Mouse (Mus musculus) kidney, postnatal 10 days (tissue): ENCODE measurements around the gene Prkar1b.

Source experiments
- DNase-seq: peaks from one replicate; pipeline ENCODE4 v3.0.0; 2021; ENCODE audit warnings: mixed read lengths

Prkar1b gene

DNA sequence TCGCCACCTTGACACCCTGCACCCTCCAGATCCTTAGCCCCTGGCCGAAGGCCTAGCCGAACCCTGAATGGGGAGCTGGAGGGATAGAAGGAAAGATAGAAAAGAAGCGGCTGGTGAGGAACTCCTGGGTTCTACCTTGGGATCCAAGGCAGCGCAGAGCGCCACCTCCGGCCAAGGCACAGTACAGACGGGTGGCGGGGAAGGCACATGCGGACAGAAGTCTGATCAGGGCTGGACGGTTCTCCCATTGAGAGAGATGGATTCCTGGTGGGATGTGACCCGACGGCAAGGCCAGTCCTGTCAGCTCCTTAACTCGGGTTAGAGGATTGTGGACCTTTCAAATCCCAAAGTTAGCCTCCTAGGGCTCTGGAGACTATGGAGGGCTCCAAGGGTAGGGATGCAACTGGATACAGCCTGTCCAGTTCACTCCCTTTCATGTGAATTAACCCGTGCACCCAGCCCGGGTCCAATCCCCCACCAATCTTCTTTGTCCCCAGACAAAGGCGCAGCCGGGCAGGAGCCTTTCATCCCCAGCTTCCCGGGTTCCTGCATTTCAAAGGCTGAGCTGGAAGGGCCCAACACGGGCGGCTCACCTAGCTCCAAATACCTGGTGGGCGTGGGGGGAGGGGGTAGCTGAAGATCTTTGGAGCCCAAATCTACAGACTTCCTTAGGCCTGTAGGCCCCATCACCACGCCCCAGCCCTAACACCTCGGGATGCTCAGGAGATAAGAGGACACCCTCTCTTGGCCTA is 153.3 kb downstream of the Prkar1b start:
- peak; percentile 70 for DNase-seq

GRCm38 (mm10) chr5:138995721-138996311 is 154.0 kb downstream of the Prkar1b start:
- peak; percentile 86 for DNase-seq

- peak; percentile 91 for DNase-seq
Observed at GRCm38 (mm10) chr5:138994786-138995720, 154.7 kb downstream of the Prkar1b start.

DNA sequence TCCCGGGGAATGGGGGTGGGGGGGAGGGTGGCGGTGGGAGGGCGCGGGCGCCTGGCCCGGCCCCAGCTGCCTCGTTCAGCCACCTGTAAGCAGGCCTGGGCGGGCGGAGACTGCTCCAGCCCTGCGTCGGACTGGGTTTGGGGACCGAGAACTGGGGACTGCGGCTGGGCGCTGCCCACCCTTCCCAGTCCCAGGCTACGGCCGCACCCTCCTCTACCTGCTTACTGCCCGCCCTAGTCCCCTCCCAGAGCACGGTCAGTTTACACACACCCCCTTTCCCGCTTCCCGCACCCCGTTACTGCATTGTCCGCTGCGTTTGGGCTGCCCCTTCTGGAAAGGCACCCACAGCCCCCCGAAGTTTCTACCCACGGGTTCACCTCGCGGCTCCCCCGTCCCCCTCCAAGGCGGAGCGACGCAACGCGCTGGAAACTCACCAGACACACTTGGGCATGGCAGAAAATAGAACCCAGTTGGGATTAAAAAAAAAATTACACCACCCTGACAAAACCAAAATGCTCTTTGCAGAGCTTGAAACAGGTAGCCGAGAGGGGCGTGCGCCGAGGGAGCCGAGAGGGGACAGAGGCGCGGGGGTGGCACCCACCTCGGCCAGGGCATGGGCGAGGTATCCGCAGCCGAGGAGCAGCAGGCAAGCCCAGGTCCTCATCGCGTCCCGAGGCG is 155.6 kb downstream of the Prkar1b start:
- peak; percentile 68 for DNase-seq

- no peak for DNase-seq
Observed at GRCm38 (mm10) chr5:138993371-138994107, 156.3 kb downstream of the Prkar1b start.

DNA sequence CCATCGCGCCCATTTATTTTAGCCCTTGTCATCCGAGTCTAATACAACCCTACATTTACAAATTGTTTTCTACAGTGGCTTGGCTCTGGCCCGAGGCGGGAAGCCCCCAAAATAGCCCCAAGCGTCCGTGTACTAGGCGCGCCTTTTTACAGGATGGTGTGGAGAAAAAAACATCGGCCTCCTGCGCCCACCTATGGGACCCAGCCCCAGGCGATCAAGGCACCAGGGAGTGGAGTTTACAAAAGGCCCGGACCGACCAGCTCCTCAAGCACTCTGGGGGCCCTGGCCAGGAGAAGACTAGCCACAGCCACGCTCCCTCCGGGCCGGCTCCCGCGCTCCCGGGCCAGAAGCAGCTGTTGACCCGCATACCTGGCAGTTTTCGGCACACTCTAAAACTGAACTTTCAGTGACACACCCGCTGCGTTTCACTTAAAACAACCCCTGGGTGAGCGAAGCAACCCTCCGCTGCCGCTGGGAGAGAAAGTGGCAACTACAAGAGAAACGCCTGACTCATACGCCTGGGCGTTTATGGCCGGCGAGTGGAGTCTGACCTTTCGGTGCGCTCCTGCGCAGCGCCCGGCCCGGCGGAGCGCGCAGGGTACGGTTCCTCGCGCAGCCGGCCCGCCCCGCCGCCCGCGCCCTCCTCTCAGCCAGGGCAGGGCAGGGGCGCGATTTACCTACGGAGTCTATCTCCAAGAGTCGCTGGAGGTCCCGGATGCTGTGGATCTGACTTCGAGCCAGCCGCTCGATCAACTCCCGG is 157.0 kb downstream of the Prkar1b start:
- DNase-seq, result peak; percentile 62

DNA sequence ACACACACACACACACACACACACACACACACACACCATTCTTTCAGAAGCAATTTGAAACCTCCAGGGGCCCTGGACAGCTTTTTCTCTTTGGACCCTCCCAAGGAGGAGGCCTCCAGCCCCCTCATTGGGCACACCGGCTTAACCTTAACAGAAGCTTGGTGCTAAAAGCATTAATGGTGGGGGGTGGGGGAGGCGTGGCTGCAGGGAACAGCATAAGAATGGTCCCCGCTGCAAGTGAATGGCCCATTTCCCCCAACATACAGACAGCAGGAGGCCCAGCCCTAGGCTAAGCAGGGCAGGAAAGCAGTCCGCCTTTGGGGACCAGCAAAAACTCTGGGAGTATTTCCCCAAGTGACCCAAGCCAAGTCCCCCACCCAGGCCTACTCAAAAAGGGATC is 158.1 kb downstream of the Prkar1b start:
- DNase-seq, result no peak

DNA sequence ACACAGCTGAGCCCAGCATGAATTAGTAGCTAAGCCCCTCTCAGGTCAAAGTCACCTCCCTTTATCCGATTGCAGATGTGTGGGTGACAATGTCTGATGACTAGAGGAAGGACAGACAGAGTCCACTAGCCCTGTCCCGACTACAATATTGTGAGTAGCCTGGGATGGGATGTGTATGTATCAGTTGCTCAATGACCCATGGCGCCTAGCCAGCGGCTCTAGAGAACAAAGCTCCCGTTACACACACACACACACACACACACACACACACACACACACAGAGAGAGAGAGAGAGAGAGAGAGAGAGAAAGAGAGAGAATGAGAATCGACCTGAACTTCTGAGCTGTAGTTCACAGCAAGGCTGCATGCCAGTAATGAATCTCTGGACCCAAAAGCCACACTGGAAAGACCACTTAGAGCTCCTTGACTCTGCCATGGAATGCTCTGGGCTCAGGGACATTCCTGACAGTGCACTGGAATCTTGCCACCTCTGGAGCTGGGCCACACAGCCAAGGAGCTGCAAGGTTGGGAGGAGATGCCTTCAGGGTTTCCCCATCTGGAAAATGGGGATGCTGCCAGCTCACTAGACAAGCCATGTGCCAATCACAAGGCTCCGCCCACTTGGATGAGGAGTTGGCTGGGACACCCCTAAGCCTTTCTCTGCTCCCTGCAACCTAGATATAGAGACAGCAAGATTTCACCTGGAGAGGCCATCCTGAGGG is 159.0 kb downstream of the Prkar1b start:
- peak; percentile 53 for DNase-seq

- no peak for DNase-seq
Observed at GRCm38 (mm10) chr5:138989567-138989966, 160.2 kb downstream of the Prkar1b start.

DNA sequence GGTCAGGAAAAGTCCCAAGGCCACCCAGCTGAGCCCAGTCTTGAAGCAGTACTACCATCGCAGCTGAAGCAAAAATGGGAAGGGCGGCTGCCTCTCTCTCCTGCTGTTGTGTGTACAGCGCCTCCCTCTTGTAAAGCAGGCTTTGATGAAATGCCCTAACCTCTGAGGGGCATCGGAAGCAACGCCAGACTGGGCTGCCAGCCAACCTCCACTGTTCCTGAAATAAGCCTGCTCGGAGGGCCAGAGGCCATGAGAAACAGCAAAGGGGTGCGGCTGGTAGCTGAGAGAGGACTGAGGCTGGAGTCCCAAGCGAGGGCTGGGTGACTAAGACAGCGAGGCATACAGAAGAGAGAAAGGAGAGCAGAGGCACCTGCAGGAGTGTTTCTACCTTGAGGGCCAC is 161.0 kb downstream of the Prkar1b start:
- DNase-seq, result peak; percentile 84

- DNase-seq, result no peak
Observed at GRCm38 (mm10) chr5:138987994-138988393, 161.8 kb downstream of the Prkar1b start.

GRCm38 (mm10) chr5:138981921-138982320 is 167.9 kb downstream of the Prkar1b start:
- DNase-seq, result no peak

DNA sequence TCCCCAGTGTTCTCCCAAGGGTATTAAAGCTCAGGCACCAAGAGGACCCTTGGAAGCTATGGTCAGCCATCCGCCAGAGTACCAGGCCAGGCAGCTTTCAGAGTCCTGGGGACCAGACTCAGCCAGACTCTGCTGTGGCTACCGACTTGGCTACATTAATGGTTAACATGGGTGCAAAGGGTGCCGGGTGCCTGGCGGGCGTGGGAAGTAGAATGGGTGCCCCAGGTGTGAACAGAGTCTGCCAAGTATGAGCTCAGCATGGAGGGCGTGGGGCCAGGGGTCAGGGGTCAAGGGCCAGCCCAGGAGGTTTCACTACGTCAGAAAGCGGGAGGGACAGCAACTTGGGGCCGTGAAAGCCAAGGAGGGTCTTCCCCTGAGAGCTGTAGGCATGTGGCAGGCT is 169.2 kb downstream of the Prkar1b start:
- peak; percentile 81 for DNase-seq

GRCm38 (mm10) chr5:138979840-138980239 is 170.0 kb downstream of the Prkar1b start:
- peak; percentile 41 for DNase-seq

GRCm38 (mm10) chr5:138977759-138978158 is 172.0 kb downstream of the Prkar1b start:
- no peak for DNase-seq

DNA sequence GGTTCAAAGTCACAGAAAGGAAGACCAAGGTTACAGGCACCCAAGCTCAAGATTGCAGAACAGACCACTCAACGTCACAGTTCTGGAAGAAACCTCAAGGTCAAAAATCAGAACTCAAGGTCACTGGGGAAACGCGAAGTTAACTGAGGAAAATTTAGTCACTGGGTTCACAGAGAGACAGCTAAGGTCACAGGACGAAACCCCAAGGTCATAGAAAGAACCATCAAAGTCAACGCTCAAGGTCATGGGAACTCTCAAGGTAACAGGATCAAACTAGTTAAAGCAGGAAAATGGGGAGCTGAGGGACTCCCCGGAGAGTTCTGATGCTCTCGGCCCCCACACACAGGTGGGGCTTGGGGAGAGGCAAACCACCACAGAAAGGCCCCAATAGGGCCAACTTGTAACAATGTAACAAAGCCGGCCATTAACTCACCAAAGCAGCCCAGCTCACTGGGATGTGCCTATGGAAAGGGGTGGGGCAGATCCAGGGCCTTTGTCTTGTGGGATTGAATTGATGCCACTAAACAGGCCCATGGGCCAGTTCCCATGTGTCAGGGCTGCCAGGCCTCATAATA is 174.8 kb downstream of the Prkar1b start:
- DNase-seq, result no peak

GRCm38 (mm10) chr5:138973480-138973879 is 176.3 kb downstream of the Prkar1b start:
- no peak for DNase-seq

GRCm38 (mm10) chr5:138971405-138971804 is 178.4 kb downstream of the Prkar1b start:
- DNase-seq, result no peak

DNA sequence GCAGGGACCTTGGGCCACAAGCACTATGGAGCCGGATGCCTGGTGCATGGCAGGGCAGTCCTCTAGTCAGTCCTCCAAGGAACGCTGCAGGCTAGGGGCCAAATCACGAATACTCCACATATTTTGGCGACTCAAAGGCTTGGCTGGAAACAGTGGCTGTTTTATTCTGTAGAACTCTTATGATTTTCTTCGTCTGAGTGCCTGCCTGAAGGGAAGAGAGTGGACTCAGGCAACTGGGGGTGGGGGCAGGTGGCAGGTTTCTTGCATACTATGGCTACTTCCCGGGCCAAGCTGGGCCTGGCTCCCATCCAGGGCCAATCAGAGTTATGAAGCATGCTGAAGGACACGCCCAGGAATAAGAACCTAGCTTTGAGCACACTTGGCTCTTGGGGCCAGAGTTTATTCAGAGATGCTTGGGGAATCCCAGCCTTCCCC is 179.7 kb downstream of the Prkar1b start:
- peak; percentile 73 for DNase-seq
